ENCODE assay signal across 9 mouse cellular contexts in genomic region chr10:107123529-107124335, GRCm38 (mm10). TPM values are rescaled to one million over a fixed set of nuclear protein-coding genes. Genes with fewer than 3 reads are reported as not detected.
DNase-seq lines count a peak whose midpoint lies in the region; ATAC-seq and TF ChIP-seq lines count a peak whose summit lies in the region.
"Had no signal": no experiment of that assay in that cellular context is flagged by ENCODE, and none has a peak within 500 bp of the region (broad histone marks: within the 10 kb centered on the region; RNA-seq: fewer than 3 reads in every experiment).

TSS of gene Acss3 (minus strand) at chr10:107123668.

- no peak for TF ChIP-seq POLR2A in thymus, adult 2 months (IDR thresholded peaks at IDR 0.05; ENCODE audit: control insufficient read depth, extremely low read depth, insufficient read depth, low read length, poor library complexity)

- H3K27ac ChIP-seq in thymus, adult 2 months (ENCODE audit: control insufficient read depth, insufficient read depth, low read length): no peak within 1 kb of the TSS
- H3K27ac ChIP-seq in forebrain, embryonic 12.5 days: no peak within 1 kb of the TSS
- no peak within 1 kb of the TSS for H3K27ac ChIP-seq in stomach, embryonic 16.5 days (ENCODE audit: low read length)
- H3K27ac ChIP-seq: macrophage had no signal

- H3K4me3 ChIP-seq in thymus, adult 2 months (ENCODE audit: control insufficient read depth, insufficient read depth, low read length): 0 out of 2 replicates have a peak within 1 kb of the TSS, but pooled peaks have one; percentile 5
- peak within 1 kb of the TSS; percentile 42 for H3K4me3 ChIP-seq in forebrain, embryonic 12.5 days (replicated peaks)
- peak within 1 kb of the TSS; percentile 54 for H3K4me3 ChIP-seq in stomach, embryonic 16.5 days (replicated peaks; ENCODE audit: low read length)

- H3K27me3 ChIP-seq in thymus, adult 2 months (ENCODE audit: control insufficient read depth, insufficient read depth, low read length): no peaks in the 10 kb centered on the region
- H3K27me3 ChIP-seq in forebrain, embryonic 12.5 days: no peaks in the 10 kb centered on the region
- no peaks in the 10 kb centered on the region for H3K27me3 ChIP-seq in stomach, embryonic 16.5 days (ENCODE audit: control insufficient read depth, insufficient read depth, low read length)

- H3K9me3 ChIP-seq in forebrain, embryonic 12.5 days: no peaks in the 10 kb centered on the region
- no peaks in the 10 kb centered on the region for H3K9me3 ChIP-seq in stomach, embryonic 16.5 days (replicated peaks; ENCODE audit: control insufficient read depth, low read length)

- ATAC-seq in forebrain, embryonic 12.5 days (ENCODE audit: low FRiP score): peak; percentile 93
- peak; percentile 92 for ATAC-seq in stomach, embryonic 16.5 days (ENCODE audit: insufficient read depth, low FRiP score)
- no peak for ATAC-seq in megakaryocyte progenitor cell, adult 5-6 weeks (replicated peaks; ENCODE audit: poor library complexity)

- intact Hi-C loops in heart, postnatal 10 days (cut with DNase I): loop anchor here (10.0 kb wide), 1 partner anchor 189 kb away; no protein-coding TSS in a partner anchor

- H3K36me3 ChIP-seq in thymus, adult 2 months (ENCODE audit: control insufficient read depth, insufficient read depth, low read length): no peaks in the 10 kb centered on the region
- H3K36me3 ChIP-seq in forebrain, embryonic 12.5 days (replicated peaks): no peaks in the 10 kb centered on the region
- H3K36me3 ChIP-seq in stomach, embryonic 16.5 days (ENCODE audit: control insufficient read depth, insufficient read depth, low read length): no peaks in the 10 kb centered on the region

- no peak for DNase-seq in thymus, adult 2 months
- DNase-seq in thymus, postnatal 25 days: no peak
- peak; percentile 61 to 62 for DNase-seq in heart, postnatal 10 days
- peak; percentile 80 for DNase-seq in kidney, postnatal 14 days
- DNase-seq in lung, postnatal 4 days: peak; percentile 64 to 84

- whole genome bisulfite sequencing in thymus, adult 2 months: 7% methylated on average over 17 of the region's 17 CpGs
- WGBS in forebrain, embryonic 12.5 days: 2% methylated on average over 17 of the region's 17 CpGs
- 3% methylated on average over 17 of the region's 17 CpGs for WGBS in stomach, embryonic 16.5 days

- H3K9ac ChIP-seq in forebrain, embryonic 12.5 days: peak within 1 kb of the TSS; percentile 56
- peak within 1 kb of the TSS; percentile 72 for H3K9ac ChIP-seq in stomach, embryonic 16.5 days (ENCODE audit: low read length)

- no peaks in the 10 kb centered on the region for H3K4me1 ChIP-seq in thymus, adult 2 months (replicated peaks; ENCODE audit: control insufficient read depth, insufficient read depth, low read length)
- H3K4me1 ChIP-seq in forebrain, embryonic 12.5 days: peaks cover 17% of the 10 kb centered on the region
- no peaks in the 10 kb centered on the region for H3K4me1 ChIP-seq in stomach, embryonic 16.5 days (ENCODE audit: control insufficient read depth, insufficient read depth, low read length)

- TF ChIP-seq CTCF in thymus, adult 2 months (IDR thresholded peaks at IDR 0.05; ENCODE audit: borderline replicate concordance, control insufficient read depth, extremely low read depth, insufficient read depth, low read length, poor library complexity): no peak

- peak within 1 kb of the TSS; percentile 63 for H3K4me2 ChIP-seq in forebrain, embryonic 12.5 days
- peak within 1 kb of the TSS; percentile 74 for H3K4me2 ChIP-seq in stomach, embryonic 16.5 days (ENCODE audit: low read depth, low read length)

RNA-seq across cellular contexts. Expression of gene Acss3, which starts in this region (rescaled TPM):
- polyA plus RNA-seq in thymus, adult 2 months (2012; rRNA removed): 0.84 and 0.90 TPM in 2 replicates
- 2.0 and 2.1 TPM in 2 replicates for polyA plus RNA-seq in forebrain, embryonic 12.5 days (2016; fragmentation: Nextera tagmentation; extraction: Ambion mirVana)
- total RNA-seq in heart, postnatal 10 days (2021): 1 to 10 TPM; 5.2 to 6.3 TPM
- polyA plus RNA-seq in stomach, embryonic 16.5 days (2015; fragmentation: Nextera tagmentation; extraction: Ambion mirVana): 1.1 and 1.2 TPM in 2 replicates
- total RNA-seq in megakaryocyte progenitor cell, adult 5-6 weeks (2015): not detected in 2 replicates
- not detected in 2 replicates for total RNA-seq in megakaryocyte progenitor cell, adult 5-6 weeks (2017)
- polyA plus RNA-seq: macrophage had no signal

Comparison
In these comparisons a context has a peak if more than half of its experiments do, and no peak if none do; other contexts are left out.
1. RNA of gene Acss3 (total RNA-seq): 5.2 to 6.3 TPM in heart, postnatal 10 days; not detected in megakaryocyte progenitor cell, adult 5-6 weeks; every median in the first group is over 4 times any median in the second.
2. DNase-seq: peak in heart, postnatal 10 days (2 of 2), kidney, postnatal 14 days (single experiment) and lung, postnatal 4 days (2 of 2); none in thymus, adult 2 months (single experiment) and thymus, postnatal 25 days (single experiment).
3. Peak in every context shown above with its lines, with median percentiles within 50 percentile points of each other: H3K4me3 ChIP-seq.